Mouse (Mus musculus) megakaryocyte, embryonic 14.5 days (primary cell): ENCODE data around the gene Il17ra. TPM values are rescaled to one million over a fixed set of nuclear protein-coding genes. Genes with fewer than 3 reads are reported as not detected.
A peak's percentile ranks its signal among the peaks of the same experiment; 100 is the strongest.

Source experiments
- H3K27me3 ChIP-seq: replicated peaks from 2 replicates; pipeline ENCODE3; 2012; ENCODE audit warnings: inconsistent platforms
- H3K36me3 ChIP-seq: replicated peaks from 2 replicates; pipeline ENCODE3; 2012; ENCODE audit warnings: low read length, inconsistent platforms, mixed read lengths
- H3K4me1 ChIP-seq: 2 replicates; pipeline ENCODE4 v1.6.1; 2012; ENCODE audit warnings: inconsistent platforms
- H3K4me3 ChIP-seq: replicated peaks from 2 replicates; pipeline ENCODE3; 2012; ENCODE audit warnings: moderate library complexity, mild to moderate bottlenecking, inconsistent platforms
- H3K9me3 ChIP-seq: 2 replicates; pipeline ENCODE4 v1.6.1; 2012; ENCODE audit warnings: inconsistent platforms
- FLI1 ChIP-seq: IDR thresholded peaks from 2 replicates; pipeline ENCODE4 v1.6.1; 2012; ENCODE audit warnings: low read length, inconsistent platforms, mixed read lengths
- GATA1 ChIP-seq: IDR thresholded peaks from 3 replicates; pipeline ENCODE4 v1.6.1; 2012; ENCODE audit warnings: mixed read lengths, low read length, inconsistent platforms, borderline replicate concordance
- polyA plus RNA-seq: library from polyadenylated mRNA; stranded (reverse); fragments of >175 nt; gene quantifications from 2 replicates; pipeline ENCODE4 v1.2.3, GENCODE M21; 2012; ENCODE audit warnings: low replicate concordance; ENCODE audit not compliant: insufficient read depth

Il17ra gene
- polyA plus RNA-seq, 1 experiment = 11.2 TPM

DNA sequence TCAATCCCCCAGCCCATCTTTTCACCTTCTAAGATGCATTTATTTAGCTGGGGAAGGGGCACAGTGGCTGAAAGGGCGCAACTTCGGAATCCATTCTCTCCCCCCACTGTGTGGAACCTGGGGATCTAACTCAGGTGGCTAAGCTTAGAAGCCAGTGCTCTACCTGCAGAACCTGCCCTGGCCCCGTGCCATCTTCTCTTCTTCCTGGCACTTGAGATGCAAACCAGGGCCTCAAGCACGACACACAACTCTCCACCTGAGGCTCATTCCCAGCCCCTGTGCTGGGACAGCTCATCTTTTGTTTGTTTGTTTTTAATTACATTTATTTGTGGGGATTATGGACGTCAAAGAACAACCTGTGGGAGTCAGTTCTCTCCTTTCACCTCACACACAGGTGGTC lies 56.6 kb downstream of the Il17ra start:
- Histone ChIP-seq H3K36me3 (peaks cover 81% of the 10 kb centered on the region), H3K27me3 (no peaks in the 10 kb centered on the region), H3K4me3 (no peak overlapping the region), H3K9me3 (no peaks in the 10 kb centered on the region), H3K4me1 (peaks cover 31% of the 10 kb centered on the region)
- TF ChIP-seq GATA1 = no peak
- TF ChIP-seq FLI1 = no peak

DNA sequence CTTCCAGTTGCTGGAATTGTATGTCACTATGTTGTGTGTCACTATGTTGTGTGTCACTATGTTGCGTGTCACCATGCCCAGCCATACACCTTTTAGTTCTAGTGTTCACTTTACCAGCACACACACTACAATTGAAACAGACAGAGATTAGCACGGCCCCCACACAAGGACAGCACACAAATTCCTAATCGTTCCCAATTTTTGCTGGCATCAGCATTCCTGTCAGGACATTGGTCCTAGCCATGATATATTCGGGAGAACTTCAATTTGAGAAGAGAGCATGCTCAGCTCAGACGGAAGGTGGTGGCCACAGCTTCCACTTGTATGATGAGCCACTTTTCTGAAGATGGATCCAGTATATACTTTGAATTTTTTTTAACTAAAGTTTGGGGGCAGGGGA lies 61.7 kb downstream of the Il17ra start:
- Histone ChIP-seq H3K4me1 (peaks cover 36% of the 10 kb centered on the region), H3K27me3 (no peaks in the 10 kb centered on the region), H3K9me3 (no peaks in the 10 kb centered on the region), H3K36me3 (peaks cover 57% of the 10 kb centered on the region), H3K4me3 (no peak overlapping the region)
- TF ChIP-seq GATA1 (no peak), FLI1 (no peak)

DNA sequence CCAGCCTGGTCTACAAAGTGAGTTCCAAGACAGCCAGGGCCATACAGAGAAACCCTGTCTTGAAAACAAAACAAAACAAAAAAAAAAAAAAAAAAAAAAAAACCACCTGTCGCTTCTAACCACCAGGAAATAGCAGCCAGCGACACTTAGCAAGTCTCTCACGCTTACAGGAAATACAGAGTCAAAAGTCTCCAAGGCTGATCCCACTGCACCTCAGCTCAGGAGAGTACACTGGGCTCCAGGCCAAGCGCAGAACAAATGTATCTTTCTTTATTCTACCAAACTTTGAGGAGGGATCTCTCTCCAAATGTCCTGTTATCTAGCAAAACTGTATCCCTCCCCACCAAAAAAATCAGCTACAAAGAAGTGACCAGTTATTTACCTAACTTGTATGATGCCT lies 66.1 kb downstream of the Il17ra start:
- H3K27me3 ChIP-seq = peaks cover 2% of the 10 kb centered on the region
- no peaks in the 10 kb centered on the region for H3K9me3 ChIP-seq
- H3K4me3 ChIP-seq = no peak overlapping the region
- H3K36me3 ChIP-seq = peaks cover 17% of the 10 kb centered on the region
- peaks cover 61% of the 10 kb centered on the region for H3K4me1 ChIP-seq
- no peak for TF ChIP-seq GATA1
- no peak for TF ChIP-seq FLI1

DNA sequence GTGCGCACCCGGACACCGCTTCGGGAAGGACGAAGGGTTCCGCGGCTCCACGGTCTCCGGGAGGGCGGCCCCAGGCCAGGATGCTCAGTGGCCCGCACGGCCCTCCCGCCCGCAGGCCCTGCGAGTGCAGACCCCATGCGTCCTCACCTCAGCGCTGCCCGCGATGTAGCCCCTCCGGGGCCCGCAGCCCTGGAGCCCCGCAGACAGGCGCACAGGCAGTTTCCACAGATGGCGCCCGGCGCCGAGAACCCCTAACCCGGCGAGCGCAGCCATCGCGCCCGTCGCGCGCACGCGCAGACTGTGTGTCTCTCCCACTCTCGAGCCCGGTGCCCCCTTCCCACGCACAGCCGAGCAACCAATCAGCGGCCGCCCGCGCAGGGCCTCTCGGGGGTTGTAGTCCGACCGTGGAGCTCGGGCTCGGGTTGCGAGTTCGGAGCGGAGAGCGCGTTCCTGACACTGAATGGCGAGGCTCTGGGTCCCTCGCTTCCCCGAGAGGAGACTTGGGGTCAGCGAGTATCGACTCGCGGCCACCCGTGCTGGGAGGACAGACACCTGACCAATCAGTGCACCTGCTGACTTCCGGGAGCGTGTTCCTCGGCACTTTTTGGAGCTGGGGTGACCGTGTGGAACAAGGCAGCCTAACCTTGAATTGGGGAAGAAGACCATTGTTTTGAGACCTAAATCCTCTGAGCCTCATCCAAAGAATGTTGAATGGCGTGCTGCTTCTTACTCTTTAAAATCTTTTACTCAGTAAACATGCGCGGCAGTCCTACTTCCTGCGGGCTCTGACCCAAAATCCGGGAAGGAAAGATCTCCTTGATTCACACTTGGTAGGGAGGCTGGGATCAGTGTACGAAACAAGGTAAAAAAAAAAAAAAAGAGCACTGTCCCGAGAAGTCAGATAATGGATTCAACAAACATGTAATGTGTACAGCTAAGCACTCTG lies 68.2 kb downstream of the Il17ra start, which contains the start of gene Hdhd5:
Hdhd5 (minus strand) TSS at position 300 of the 946 bp plus-strand sequence.
- Histone ChIP-seq H3K9me3 (no peaks in the 10 kb centered on the region), H3K27me3 (peaks cover 10% of the 10 kb centered on the region), H3K4me1 (peaks cover 56% of the 10 kb centered on the region), H3K36me3 (peaks cover 9% of the 10 kb centered on the region), H3K4me3 (peak within 1 kb of the TSS; percentile 95)
- no peak for TF ChIP-seq FLI1
- no peak for TF ChIP-seq GATA1

DNA sequence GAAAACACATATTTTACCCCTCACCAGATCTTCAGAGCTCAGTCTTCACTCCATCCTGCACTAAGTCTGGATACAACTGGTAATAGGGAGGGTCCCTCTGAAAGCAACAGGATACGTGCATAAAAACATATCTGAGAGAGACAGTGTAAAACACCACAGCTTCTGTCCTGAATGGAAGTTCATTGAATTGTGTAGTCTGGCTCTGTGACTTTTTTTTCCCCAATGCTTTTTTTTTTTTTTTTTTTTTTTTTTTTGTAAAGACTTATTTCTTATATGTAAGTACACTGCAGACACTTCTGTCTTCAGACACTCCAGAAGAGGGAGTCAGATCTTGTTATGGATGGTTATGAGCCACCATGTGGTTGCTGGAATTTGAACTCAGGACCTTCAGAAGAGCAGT lies 69.5 kb downstream of the Il17ra start:
- Histone ChIP-seq H3K9me3 (no peaks in the 10 kb centered on the region), H3K36me3 (peaks cover 6% of the 10 kb centered on the region), H3K4me1 (peaks cover 43% of the 10 kb centered on the region), H3K4me3 (no peak overlapping the region), H3K27me3 (peaks cover 10% of the 10 kb centered on the region)
- no peak for TF ChIP-seq FLI1

DNA sequence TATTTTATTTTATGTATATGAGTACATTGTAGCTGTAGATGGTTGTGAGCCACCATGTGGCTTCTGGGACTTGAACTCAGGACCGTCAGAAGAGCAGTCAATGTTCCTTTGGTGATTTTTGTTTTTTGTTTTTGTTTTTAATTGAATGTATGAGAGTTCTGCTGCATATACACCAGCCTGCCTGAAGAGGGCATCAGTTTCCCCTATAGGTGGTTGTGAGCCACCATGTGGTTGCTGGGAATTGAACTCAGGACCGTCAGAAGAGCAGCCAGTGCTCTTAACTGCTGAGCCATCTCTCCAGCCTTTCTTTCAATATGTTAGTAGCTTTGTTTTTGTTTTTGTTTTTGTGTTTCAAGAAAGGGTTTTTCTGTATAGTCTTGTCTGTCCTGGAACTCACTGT lies 73.3 kb downstream of the Il17ra start:
- Histone ChIP-seq H3K27me3 (peaks cover 21% of the 10 kb centered on the region), H3K9me3 (no peaks in the 10 kb centered on the region), H3K4me3 (no peak overlapping the region), H3K36me3 (no peaks in the 10 kb centered on the region), H3K4me1 (peaks cover 27% of the 10 kb centered on the region)
- TF ChIP-seq GATA1 (no peak), FLI1 (no peak)

Other genes starting within 250 kb of the Il17ra start
- gene D330020A13Rik, start 168.9 kb upstream of the Il17ra start, polyA plus RNA-seq = not detected in 2 replicates
- gene B4galnt3, start 168.7 kb upstream of the Il17ra start, polyA plus RNA-seq = 0.03 and 0.61 TPM in 2 replicates
- 1.7 and 4.6 TPM in 2 replicates for gene Kdm5a, start 99.1 kb upstream of the Il17ra start, polyA plus RNA-seq
- gene Ccdc77, start 98.9 kb upstream of the Il17ra start, polyA plus RNA-seq = 0.91 and 3.4 TPM in 2 replicates
- gene Tmem121b, start 30.6 kb downstream of the Il17ra start, polyA plus RNA-seq = 1.1 TPM in 1 of 2 replicates, not detected in the other
- gene Hdhd5, start 68.1 kb downstream of the Il17ra start, polyA plus RNA-seq = 2.1 and 4.8 TPM in 2 replicates
- gene Cecr2, start 203.1 kb downstream of the Il17ra start, polyA plus RNA-seq = not detected in 2 replicates